8 mouse cellular contexts compared by ENCODE assay signal in genomic region chr8:11602006-11602680, GRCm38 (mm10). TPM values are rescaled to one million over a fixed set of nuclear protein-coding genes. Genes with fewer than 3 reads are reported as not detected.
DNase-seq lines count a peak whose midpoint lies in the region; ATAC-seq and TF ChIP-seq lines count a peak whose summit lies in the region.

No protein-coding gene starts in this region.

- peaks cover 21% of the 10 kb centered on the region for H3K36me3 ChIP-seq in G1E (replicated peaks)
- H3K36me3 ChIP-seq in forebrain, embryonic 12.5 days (replicated peaks), result peaks cover 10% of the 10 kb centered on the region

- WGBS in forebrain, embryonic 12.5 days, result 43% methylated on average over 14 of the region's 14 CpGs

- H3K27ac ChIP-seq in forebrain, embryonic 12.5 days, result no peak overlapping the region

- no peak overlapping the region for H3K9ac ChIP-seq in forebrain, embryonic 12.5 days

- intact Hi-C loops in heart, postnatal 25 days (cut with DNase I), result loop anchor here (2.0 to 5.0 kb wide), 2 partner anchors 57 to 95 kb away; no protein-coding TSS in a partner anchor

- no peak overlapping the region for H3K4me3 ChIP-seq in G1E (ENCODE audit: low read depth, low read length)
- no peak overlapping the region for H3K4me3 ChIP-seq in forebrain, embryonic 12.5 days (replicated peaks)

- H3K4me2 ChIP-seq in forebrain, embryonic 12.5 days, result no peak overlapping the region

- peaks cover 7% of the 10 kb centered on the region for H3K4me1 ChIP-seq in G1E (ENCODE audit: insufficient read depth, low read depth, low read length)
- no peaks in the 10 kb centered on the region for H3K4me1 ChIP-seq in forebrain, embryonic 12.5 days

- TF ChIP-seq CTCF in G1E (IDR thresholded peaks at IDR 0.05; ENCODE audit: low read depth, low read length), result peak; percentile 54

- H3K27me3 ChIP-seq in G1E (ENCODE audit: insufficient read depth, low read length), result peaks cover 16% of the 10 kb centered on the region
- no peaks in the 10 kb centered on the region for H3K27me3 ChIP-seq in forebrain, embryonic 12.5 days

- peak; percentile 53 for DNase-seq in G1E (ENCODE audit: low spot score)
- DNase-seq in c-Kit-negative CD71-positive TER-119-positive erythroid progenitor cells, embryonic 14.5 days (ENCODE audit: low read depth, low spot score), result peak; percentile 51
- DNase-seq in heart, postnatal 25 days (ENCODE audit: low spot score), result peak; percentile 16
- DNase-seq in layer of hippocampus, adult 9-10 months (ENCODE audit: low spot score), result peak; percentile 47
- peak; percentile 73 for DNase-seq in lung, postnatal 14 days
- DNase-seq in retina, postnatal 7 days (ENCODE audit: low read depth, low spot score), result peak; percentile 67
- DNase-seq in urinary bladder, postnatal 36 days (ENCODE audit: low spot score in 2 of 2), result peak; percentile 31 to 52

- ATAC-seq in G1E (ENCODE audit: extremely low read depth, insufficient number of reproducible peaks, low FRiP score, poor library complexity, severe bottlenecking), result peak; percentile 4; the same call in 1 of the 2 replicates
- peak; percentile 58; the same call in 1 of the 2 replicates for ATAC-seq in forebrain, embryonic 12.5 days (ENCODE audit: low FRiP score)

- peaks cover 11% of the 10 kb centered on the region for H3K9me3 ChIP-seq in G1E (replicated peaks)
- peaks cover 3% of the 10 kb centered on the region; the same call in 1 of the 2 replicates for H3K9me3 ChIP-seq in forebrain, embryonic 12.5 days

RNA-seq across cellular contexts. Expression of gene Ankrd10, which starts 33.4 kb away (rescaled TPM):
- total RNA-seq in G1E (2014; fragmentation: Nextera tagmentation) (71.8 TPM in 2 replicates), G1E (2017) (72.0 and 80.6 TPM in 2 replicates)
- 53.4 and 69.1 TPM in 2 replicates for polyA plus RNA-seq in G1E (2012)
- polyA plus RNA-seq in forebrain, embryonic 12.5 days (2016; fragmentation: Nextera tagmentation; extraction: Ambion mirVana), result 137 and 145 TPM in 2 replicates
- total RNA-seq in heart, postnatal 25 days (2021), result 10 to 100 TPM; 24.4 to 25.4 TPM

RNA-seq across cellular contexts. Expression of gene Ing1, which starts 46.8 kb away (rescaled TPM):
- 29.7 and 32.2 TPM in 2 replicates for total RNA-seq in G1E (2014; fragmentation: Nextera tagmentation)
- 43.6 and 45.2 TPM in 2 replicates for total RNA-seq in G1E (2017)
- polyA plus RNA-seq in G1E (2012), result 61.5 and 62.6 TPM in 2 replicates
- 43.6 and 47.2 TPM in 2 replicates for polyA plus RNA-seq in forebrain, embryonic 12.5 days (2016; fragmentation: Nextera tagmentation; extraction: Ambion mirVana)
- 10 to 100 TPM; 22.7 TPM for total RNA-seq in heart, postnatal 25 days (2021)

RNA-seq across cellular contexts. Expression of gene Cars2, which starts 51.6 kb away (rescaled TPM):
- total RNA-seq in G1E (2014; fragmentation: Nextera tagmentation) (25.7 and 31.8 TPM in 2 replicates), G1E (2017) (47.4 and 57.9 TPM in 2 replicates)
- polyA plus RNA-seq in G1E (2012), result 34.7 and 53.4 TPM in 2 replicates
- polyA plus RNA-seq in forebrain, embryonic 12.5 days (2016; fragmentation: Nextera tagmentation; extraction: Ambion mirVana), result 19.9 and 21.4 TPM in 2 replicates
- 10 to 100 TPM; 43.5 to 48.1 TPM for total RNA-seq in heart, postnatal 25 days (2021)

Comparison
In these comparisons a context has a peak if more than half of its experiments do, and no peak if none do; other contexts are left out.
1. DNase-seq: peak in every context shown above with its lines; median percentile 73 in lung, postnatal 14 days; 67 in retina, postnatal 7 days; 53 in G1E; 51 in c-Kit-negative CD71-positive TER-119-positive erythroid progenitor cells, embryonic 14.5 days; 47 in layer of hippocampus, adult 9-10 months; 42 in urinary bladder, postnatal 36 days; 16 in heart, postnatal 25 days.